Mouse (Mus musculus) adrenal gland, adult (tissue): ENCODE results near the gene Poc5.

ENCODE experiments used
- DNase-seq, 2 experiments: peaks; one replicate each; pipeline ENCODE4 v3.0.0; 2022 to 2023; ENCODE audit warnings: low spot score in 1 of 2; ENCODE audit not compliant: inconsistent age in 2 of 2

The Poc5 gene

DNA sequence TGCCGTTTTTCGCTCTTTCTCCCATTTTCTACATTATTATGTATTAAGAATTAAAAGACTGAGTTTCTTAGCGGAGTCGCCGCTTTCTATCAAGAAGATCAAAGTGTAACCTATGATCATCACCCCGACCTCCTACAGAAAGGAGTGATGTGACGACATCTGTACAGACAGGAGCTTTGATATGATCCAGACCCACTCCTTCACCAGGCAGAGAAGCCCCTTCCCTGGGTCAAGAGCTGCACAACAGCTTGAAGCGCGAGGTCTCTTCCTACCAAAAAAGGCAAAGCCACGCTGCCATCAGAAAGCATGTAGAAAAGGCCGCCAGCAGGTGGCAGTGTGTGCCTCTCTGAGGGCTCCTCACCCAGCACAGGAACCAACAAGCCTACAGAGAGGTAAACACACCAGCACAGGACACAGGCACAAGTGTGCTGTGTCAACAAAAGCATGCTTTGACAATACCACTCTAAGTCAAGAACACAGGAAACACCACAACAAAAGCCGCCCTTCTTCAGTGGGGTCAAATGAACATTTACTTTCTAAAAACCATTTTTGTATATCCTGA is 43.6 kb downstream of the Poc5 start:
- DNase-seq = peak; percentile 88 to 96

DNA sequence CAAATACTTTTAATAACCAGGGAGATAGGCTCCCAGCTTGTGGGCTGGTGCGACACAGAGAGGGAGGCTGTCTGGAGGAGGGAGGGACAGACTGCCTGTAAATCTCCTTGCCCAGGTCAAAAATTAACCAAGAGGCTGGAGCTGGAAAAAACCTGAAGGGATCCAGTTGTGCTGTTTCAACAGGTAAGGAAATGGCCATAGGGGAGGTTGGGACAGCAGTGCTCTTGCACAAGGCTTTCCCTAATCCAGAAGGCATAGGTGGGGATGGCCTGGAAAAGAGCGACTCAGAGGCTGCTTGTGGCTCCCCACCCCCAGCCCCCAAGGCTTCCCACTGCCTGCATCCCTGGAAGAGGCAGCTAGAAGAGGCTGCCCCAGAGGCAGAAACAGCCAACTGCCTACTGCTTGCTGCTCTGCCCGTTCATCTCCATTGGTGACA is 44.3 kb downstream of the Poc5 start:
- peak in 1 of 2 experiments; percentile 80 for DNase-seq

DNA sequence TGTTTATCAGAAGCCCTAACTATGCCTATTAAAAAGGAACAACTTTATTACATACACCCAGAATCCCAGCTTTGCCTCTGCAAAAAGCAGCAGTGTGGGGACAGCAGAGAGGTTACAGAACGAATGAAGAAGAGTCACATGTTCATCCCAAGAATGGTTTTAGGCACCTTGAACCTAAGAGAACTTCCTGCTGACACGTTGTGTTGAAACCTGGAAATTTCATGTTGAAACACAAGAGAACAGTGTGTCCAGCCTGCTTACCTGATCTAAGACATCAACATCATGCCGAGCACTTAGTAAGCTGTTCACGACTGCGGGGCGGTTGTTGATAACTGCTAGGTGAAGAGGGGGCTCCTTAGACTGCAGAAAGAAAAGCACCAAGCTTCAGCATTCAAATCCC is 44.9 kb downstream of the Poc5 start:
- DNase-seq = no peak

DNA sequence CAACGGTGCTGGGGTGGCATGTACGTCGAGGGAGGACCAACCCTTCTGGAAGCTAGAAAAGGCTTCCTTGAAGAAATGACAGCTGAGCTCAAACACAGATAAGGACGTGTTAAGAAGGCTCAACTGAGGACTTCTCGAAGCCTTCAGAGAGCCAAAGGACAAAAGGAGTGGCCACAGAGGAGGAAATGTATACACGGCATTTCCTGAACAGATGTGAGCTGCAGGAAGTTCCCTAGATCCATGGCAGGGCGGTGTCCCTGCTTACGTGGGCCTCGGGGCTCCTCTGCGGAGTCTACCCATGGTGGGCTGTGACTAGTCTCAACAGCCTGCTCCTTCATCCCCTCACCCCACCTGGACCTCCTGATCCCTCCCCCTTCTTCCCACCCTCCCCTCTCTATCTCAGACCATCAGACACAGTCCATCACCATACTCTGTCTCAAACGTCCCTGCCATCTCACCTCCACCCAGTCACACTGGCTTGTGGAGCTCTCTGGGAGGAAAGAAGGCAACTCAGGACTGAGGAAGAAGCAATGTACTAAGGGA is 45.6 kb downstream of the Poc5 start:
- no peak for DNase-seq

DNA sequence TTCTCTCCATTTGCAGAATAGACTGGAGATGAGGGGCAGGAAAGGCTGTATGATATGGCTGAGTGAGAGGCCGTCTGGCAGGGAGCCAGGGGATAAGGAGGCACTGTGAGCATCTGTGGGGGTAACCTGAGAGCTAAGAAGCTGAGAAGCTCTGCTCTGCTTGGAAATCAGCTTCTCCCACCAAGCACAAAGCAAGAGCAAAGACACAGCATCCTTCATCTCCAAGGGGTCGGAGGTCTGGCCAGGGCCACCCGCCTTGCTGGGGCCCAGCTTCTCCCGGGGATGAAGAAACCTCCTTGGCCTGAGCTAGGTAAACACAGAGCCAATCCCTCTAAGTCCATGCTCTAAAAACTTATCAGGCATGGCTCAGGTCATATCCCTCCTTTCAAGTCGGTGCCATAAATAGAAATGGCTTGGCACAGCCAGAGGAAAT is 46.8 kb downstream of the Poc5 start:
- DNase-seq = peak in 1 of 2 experiments; percentile 56

DNA sequence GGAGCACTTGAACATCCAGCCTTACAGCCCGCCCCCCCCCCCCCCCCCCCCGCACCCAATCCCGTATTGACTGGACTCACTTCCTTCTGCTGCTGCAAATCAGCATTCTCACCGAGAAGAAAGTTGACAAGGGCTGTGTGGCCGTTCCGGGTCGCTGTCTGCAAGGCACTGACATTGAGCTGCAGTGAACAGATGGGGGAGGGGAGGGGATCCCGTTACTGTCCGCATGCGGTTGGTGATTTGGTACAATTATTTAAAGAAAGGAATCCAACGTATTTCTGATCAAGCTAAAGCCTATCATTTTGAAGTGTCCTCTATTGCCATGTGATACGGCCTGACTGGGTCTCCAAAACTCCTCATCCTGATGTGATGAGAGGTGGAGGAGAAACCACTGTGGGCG is 47.7 kb downstream of the Poc5 start:
- peak in 1 of 2 experiments; percentile 59 for DNase-seq

DNA sequence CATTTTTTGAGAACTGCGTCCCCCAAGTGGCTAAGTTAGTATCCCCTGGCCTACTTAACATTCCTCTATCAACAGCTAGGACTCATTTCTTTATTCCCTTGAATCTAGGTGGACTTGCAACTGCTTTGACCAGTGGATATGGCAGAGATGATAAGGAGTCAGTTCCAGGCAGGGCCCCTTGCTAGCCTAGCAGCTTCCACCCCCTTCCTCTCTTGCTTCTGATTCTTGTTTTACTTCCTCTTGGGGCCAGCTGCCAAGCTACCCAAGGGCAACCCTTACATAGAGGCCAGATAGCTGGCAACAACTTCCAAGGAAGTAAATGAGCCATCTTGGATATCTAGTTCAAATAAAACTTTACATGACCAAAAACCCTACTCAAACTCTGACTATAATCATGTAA is 48.8 kb downstream of the Poc5 start:
- no peak for DNase-seq

DNA sequence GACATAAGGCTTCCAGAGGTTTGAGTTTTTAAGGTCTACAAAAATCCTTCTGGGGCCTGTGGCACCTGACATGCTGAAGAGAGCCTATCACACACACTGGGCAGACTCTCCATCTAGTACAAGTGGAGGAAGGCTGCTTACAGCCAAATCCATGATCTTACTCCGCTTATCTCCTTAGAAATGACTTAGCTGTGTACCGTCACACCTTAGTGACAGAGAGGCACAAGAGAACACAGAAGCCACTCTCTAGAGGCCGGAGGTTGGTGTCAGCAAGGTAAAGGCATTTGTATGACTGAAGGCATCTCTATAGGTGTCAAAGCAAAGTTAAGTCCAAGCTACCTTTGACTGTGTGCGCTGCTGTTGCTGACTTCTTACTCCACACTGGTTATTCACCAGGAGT is 52.3 kb downstream of the Poc5 start:
- DNase-seq = no peak

DNA sequence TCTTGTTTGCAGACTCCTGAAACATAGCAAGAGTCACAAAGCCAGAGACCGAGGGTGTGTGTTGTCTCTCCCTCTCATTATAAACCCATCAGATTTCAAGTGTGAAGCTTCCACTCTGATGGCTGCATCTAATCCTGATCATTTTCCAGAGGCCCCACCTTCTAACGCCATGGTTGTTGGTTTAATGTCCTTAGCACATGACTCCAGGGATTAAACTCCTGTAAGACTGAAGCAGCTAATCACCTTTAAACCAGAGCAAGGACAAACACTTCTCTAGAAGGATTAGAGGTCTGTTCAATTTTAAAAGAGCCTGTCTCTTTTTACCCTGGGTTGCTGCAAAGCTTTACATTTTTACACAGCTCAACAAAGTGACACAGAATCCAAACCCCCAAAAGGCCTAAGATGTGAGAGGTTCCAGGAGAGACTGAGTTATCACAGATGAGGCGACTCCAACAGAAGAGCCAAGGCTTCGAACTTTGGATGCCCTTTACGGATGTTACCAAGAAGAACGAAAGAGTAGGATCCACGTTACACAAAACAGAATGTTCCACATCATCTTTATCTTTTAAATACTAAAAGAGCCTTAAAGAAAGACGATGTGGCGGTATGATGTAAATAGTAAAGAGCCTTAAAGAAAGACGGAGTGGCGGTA is 62.2 kb downstream of the Poc5 start:
- no peak for DNase-seq

DNA sequence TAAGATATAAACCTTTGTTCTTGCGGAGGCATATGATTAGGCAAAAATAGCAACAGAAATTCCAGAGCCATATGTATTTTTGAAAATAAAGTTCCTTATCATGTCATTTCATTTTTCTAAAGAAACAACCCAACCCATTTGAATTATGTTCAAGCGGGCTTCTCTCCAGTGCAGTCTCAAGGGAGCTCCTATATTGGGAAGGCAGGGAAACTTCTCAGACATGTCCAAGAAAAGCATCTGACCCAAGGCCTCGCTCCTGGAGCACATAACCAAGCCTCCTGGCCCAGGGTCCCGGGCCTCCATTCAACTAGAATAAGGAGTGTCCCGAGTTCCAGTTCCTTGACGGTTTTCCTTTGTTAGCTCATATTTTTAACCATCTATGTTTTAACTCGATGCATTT is 62.8 kb downstream of the Poc5 start:
- no peak for DNase-seq

DNA sequence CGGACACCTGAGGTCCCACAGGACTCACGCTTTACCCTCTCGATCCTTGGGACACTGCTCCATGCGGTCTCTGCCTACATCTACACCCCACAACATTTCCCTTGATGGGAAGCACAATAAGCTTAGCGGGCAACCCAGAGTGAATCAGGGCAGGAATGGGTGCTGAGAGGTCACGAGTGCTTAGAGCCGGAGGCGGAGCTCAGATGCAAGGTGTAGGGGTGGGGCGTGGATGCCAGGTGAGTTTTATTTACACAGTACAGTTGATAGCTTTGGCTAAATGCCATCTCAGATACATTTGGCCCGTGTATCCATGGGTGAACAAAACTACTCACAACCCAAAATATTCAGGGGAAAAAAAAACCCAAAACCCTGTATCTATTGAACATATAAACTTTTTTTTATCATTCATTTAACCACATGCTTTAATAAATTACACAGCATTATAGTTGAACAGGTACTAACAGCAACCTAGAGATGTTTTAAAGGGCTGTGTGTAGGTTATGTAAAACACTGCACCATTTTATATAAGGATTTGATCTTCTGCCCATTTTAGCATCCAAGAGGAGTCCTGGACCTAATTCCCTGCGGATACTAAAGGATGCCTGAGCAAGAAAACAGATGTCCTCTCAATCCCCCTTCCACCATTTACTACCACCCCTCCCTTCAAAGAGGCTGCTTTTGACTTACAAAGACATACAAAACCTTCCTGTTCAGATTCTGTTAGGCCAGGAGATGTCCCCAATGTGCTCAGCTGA is 63.5 kb downstream of the Poc5 start:
- no peak for DNase-seq

DNA sequence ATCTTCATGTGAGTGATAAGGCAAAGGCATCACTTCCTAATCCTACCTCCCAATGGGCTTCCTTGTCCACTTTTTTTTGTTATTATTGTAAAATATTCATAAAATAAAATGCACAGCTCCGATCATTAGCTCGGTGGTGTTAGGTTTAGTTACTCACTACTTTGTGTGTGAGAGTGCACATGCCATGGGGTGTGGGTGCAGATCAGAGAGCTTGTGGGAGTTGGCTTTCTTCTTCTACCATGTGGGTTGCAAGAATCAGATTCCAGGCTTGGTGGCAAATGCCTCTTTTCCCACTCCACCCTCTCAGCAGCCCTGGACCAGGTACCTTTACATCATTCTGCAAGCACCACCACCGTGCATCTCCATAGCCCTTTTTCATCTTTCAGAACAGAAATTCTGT is 64.5 kb downstream of the Poc5 start:
- DNase-seq = no peak

DNA sequence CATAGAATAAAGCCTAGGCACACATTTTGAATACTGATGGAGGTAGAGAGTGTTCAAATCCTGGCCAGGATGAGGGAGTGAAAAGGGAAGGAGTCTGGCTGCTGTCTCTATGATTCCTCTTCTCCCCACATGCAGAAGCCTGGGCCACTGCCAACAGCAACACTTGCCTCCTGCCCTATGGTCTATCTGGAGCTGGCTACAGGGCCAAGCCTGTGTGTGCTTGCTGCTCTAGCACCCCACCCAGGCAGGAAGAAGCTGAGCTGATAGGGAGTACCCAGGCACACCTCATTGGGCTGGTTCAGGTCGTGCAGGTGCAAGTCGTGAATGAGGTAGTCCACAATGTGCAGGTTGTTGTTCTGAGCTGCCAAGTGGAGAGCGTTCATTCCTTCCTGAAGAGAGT is 66.2 kb downstream of the Poc5 start:
- no peak for DNase-seq

DNA sequence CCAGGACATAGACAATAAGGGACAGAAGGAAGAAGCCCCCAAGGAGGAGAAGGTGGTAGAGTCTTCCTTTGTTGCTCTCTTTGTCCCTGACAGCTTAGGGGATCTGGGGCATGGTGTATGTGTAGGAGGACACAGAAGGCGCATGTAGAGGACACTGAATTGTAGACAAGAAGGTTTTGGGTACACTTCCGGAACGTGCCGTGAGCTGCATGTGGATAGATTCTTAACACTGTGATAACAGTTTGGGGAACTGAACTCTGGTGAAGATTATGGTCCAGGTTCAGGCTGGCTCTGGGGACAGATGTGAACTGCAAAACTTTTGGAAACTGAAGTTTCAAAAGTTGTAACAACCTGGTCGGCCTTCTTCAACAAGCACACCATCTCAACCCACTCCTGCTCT is 69.5 kb downstream of the Poc5 start:
- DNase-seq = no peak

DNA sequence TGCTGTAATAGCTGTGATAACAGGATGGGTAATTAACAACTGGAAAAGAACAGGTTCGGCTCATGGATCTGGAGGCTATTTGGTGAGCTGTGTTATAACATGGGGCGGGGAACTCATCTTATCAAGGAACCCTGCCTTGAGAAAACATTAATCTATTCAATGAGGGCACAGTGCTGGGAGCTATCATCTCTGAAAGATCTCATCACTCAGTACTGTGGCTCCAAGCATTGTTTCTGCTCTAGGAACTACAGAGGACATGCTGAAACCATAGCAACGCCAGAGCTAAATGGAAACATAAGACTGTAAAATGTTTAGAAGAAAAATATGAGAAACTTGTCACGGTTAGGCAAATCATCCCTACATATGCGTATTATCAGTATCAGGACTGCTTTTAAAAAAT is 69.9 kb downstream of the Poc5 start:
- DNase-seq = no peak

DNA sequence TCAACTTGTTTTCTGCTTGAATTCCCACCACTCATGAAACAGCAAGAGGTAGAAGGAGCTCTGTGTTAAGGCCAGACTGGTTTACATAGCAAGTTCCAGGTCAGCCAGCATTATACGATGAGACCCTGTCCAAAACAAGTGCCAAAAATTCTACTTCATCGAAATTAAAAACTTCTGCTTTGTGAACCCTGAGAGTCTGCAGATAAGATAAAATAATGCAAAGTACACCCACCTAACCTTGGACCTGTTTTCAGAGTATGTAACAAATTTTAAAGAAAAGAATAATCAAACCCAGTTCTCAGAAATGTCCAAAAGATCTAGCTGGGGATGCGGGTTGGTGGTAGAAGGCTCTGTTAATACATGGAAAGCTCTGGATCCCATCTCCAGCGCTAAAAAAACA is 70.5 kb downstream of the Poc5 start:
- no peak for DNase-seq

DNA sequence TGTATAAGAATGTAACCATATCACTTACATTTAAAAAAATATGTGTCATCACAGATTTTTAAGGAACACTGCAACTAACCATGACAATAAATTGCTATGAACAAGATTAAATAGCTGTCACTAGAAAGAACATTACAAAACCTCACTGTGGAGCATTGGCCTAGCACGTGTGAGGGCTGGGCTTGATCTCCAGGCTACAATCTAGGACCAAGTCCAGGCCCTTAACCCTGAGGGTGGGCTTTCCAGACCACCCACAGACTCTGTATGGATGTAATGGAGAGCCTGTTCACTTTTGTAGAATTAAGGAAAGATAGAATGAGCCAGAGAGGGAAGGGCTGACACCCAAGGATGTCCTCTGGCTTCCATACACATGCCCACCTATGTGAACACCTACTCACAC is 74.5 kb downstream of the Poc5 start:
- no peak for DNase-seq

DNA sequence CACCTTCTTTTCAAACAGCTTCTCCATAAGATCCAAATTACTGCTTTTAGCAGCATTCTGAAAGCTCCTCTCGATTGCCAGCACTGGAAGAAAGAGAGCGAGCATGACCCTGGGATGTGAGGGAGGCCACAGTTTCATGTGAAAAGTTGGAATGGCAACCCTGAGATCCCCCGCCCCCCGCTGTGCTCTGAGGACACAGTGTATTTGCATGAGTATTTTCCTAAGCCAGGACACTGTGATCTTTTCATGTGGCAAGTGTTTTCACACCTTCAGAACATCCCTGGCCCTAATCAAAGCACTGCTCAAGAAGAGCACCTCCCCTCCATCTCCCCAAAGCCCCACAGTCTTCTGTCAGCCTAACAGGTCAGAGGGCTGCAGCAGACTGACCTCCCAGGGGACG is 77.2 kb downstream of the Poc5 start:
- no peak for DNase-seq
